Mouse (Mus musculus): Measurements from ENCODE around the gene Ficd.

The Ficd gene

DNA sequence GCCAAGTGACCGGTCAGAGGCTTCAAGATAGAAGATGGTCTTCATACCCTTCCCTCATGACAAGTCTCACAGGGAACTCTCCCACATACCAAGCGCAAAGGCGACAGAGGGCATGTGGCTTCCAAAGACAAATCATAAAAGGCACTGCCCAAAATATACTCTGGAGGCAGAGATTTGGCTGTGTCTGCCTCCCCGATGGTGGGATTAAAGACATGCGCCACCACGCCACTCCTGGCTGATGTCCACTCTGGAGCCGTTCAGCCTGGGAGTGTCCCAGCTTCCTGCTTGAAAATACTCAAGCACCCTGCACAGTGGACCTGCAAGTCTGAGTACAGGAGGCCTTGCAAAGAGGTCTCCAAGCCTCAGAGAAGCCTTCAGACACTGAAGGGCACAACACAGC, 4.4 kb upstream of the Ficd start:
- DNase-seq: no peak

DNA sequence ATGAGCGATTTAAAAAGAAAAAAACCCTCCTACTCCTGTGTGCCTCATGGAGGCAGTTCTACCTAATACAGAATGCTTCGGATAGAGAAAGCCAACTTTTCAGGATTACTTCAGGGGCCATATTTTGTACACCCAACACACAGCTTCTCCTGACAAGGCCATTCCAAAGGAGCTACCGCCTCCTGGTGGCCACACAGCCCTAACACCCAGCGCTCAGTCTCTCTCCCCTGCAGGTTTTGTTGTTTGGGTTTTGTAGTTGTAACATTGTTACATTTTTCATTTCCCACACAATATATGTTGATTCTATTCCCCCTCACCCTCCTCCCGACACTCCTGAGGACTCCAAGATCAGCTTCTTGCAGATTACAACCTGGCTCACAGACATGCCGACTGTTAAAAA, 3.4 kb upstream of the Ficd start:
- DNase-seq: peak in 1 of 2 experiments; percentile 58

DNA sequence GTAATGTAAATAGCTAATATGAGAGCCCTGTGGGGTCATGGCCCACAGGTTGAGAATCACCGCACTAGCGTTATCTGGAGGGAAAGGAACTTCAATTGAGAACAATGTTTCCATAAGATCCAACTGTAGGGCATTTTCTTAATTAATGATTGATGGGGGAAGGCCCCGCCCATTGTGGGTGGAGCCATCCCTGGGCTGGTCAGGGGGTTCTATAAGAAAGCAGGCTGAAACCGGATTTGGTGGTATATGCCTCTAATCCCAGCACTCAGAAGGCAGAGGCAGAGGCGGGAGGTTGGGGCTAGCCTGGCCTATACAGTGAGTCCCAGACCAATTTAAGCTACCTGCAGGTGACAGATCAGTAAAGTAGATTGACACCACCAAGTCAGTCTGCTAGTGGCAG, 1.2 kb upstream of the Ficd start:
- no peak for DNase-seq

DNA sequence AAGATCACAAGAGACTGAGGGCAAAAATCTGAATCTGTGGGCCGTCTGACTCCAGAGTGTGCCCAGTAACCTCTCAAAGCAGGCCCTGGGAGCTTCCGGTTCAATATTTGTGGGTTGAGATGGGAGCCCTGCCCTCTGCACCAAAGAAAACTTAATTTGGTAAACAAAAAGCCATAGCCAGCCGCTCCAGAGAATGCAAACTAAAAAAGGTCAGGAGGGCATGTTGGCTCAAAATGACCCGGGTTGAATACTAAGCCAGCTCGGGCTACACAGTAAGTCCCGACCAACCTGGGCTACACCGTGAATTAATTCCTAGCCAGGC, 619 bp upstream of the Ficd start:
- no peak for DNase-seq

DNA sequence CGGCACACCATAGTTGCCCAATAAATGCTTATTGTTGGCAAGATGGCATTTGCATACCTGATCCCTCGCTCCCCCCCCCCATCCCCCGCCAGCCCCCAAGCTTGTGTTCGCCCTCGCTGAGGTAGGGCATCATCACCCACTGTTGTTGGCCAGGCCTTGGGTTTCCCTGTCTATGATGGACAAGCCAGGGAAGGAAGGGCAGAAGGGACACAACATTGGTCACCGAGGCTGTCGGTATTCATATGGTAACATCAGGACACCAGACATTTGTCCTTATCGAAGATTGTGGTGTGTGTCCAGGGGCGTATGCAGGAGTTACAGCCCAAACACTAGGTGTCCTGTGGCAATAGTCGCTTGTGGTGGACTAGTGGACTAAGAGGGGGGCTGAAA, 505 bp downstream of the Ficd start:
- DNase-seq: no peak

DNA sequence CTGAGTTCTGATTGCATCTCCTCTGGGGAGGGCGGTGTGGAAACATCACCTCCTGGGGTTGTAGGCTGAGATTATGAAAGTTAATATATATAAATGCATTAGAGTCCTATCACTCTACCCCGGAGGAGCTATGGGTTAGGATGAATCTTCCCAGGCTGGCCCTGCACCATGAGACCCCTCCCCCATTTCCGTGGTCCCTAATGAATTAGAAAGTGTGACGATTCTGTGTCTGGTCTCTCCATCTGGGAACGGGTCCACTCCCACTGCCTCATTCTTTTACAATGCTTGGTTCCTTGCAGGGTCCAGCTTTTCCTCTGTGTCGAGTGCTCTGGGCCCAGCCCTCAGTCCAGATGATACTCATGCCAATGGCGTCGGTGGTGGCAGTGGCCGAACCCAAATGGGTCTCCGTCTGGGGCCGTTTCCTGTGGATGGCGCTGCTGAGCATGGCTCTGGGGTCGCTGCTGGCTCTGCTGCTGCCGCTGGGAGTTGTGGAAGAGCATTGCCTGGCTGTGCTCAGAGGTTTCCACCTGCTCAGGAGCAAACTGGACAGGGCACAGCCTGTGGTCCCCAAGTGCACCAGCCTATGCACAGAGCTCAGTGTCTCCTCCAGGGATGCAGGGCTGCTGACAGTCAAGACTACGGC, 1.0 kb downstream of the Ficd start:
- peak in 1 of 2 experiments; percentile 29 for DNase-seq

DNA sequence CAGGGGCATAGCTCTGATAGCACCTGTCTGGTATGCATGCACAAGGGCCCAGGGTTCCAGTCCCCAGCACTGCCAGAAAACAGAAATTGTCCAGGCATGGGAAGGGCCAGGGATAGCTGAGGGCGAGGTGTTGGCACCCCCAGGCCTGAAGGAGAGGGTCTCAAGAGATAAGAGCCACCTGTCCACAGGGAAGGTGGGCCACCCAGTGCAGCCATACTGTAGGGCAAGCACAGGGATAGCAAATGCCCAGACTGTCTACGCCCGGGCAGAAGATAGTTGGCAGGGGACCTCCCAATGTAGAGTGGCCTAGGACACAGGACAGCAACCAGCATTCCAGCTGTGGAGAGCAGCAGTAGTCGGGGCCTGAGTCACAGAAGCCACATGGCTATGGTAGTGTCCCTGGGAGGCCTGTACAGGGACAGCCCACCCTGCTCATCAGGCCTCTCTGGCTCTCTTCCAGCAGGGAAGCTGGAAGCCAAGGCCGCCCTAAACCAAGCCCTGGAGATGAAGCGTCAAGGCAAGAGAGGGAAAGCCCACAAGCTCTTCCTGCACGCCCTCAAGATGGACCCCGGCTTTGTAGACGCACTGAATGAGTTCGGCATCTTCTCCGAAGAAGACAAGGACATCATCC, 2.1 kb downstream of the Ficd start:
- DNase-seq: no peak

DNA sequence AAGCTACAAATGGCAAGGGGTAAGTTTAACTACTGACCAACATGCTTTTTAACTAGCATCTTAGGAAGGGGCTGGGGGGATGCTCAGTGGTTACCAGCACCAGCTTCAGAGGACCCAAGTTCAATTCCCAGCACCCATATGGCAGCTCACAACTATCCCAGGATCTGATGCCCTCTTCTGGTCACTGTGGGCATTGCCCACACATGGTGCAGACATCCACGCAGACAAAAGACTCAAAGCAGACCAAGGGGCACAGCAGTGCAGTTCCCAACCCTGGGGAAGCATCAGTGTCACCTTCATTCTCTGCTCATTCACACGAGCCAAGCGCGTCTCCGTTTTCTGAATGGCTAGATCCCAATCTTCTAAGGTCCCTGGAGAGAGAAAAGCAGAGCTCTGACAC, 12.0 kb downstream of the Ficd start:
- no peak for DNase-seq

DNA sequence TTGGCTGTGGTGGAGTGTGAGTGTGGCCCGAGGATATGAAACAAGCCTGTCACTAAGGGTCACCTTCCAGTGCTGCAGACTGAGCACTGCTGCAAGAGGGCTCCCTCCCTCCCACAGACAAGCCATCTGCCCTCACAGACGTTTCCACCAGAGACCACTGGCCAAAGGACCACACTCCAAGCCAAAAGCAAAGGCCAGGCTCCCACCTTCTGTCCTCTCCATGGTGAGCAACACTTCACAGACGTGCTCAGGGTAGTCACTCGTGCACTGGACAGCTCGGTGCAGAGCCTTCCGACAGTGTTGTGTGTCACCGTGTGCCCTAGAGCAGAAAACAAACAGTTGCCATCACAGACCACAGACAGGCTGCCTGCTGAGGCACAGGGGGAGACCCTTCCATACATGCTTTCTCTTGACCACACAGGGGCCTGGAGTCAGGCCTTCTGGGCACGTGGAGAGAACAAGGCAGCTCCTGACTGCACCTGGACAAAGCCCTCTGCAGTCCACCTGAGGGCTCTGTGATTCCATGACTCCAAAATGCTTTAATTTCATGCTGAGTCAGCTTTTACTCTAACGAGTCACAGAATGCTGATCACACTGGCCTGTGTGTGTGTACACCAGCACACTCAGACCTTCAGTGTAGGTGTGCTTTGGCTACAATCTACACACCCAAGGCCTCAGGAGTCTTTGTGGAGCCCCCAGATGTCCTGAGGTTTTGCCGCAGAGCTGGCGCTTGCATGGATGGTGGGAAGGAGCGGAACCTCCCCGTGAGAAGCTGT, 13.1 kb downstream of the Ficd start:
- no peak for DNase-seq

DNA sequence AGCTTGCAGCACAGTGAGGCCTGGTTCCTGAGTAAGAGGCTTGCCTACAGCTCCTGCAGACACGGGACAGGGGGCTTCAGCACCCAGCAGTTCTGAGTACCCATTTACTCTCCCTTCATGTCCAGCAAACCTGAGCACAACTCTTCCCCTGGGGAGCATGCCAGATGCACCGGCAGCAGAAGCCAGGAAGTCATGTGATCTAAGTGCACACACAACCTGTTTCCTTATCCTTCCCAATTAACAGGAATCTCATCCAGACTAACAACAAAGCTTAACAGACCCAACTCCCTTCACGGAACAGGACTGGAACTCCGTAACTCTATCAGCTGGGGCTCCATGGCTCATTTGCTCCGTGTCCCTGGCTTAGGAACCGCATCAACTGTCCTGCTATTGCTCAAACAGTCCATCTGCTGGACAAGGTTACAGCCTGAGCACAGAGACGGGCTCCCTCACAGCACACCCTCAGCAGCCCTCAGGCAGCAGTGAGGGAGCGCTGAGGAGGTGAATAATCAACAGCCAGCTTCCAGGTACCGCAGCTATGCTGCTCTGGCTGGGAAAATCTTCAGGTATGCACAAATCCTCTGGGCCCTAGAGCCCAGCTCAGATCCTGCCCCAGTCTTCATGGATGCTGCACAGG, 16.0 kb downstream of the Ficd start:
- no peak for DNase-seq

DNA sequence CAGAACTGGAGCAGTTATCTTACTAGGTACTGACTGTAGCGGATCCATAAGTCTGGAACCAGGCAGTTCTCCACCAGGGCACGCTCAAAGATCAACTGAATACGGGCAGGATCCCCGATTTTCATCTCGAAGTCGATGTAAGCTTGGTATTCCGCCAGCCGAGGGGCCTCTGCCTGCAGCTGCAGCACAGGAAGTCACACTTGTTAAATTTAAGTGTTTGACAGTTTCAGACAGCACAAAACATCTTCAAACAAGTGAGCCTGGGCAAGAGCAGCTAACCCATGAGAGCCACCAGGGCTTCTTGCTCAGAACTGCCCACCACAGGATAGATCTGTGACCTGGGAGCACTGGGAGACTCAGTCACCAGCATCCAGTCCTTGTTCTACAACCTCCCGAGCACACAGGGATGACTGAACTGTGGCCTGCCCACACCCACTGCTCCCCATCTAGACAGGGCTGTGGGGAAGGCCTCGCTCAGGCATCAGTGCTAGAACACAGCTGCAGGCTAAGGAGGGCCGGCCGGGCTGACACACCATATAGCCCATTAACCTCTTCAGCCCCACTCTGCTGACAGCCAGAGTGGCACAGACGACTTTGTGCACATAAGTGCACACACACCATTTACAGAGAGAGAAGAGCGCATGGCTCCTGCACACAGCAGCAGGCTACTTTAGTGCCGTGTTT, 19.9 kb downstream of the Ficd start:
- DNase-seq: peak in 1 of 2 experiments; percentile 66

DNA sequence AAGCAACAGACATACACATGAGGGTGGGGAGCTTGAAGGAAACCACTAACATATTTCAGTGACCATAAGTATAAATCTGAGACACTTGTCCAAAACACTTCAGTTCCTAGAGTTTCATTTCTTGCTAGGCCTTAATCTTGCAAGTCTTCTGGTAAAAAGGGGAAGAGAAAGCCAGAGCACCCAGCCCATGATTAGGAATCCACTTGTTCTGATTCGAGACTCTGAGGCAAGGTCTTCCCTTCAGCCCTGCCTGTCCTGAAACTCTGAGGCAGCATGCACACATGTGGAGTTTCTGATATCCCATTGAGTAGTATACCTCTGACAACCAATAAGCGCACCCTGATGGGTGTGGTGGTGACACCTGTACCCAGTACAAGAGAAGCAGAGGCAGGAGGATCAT, 26.0 kb downstream of the Ficd start:
- no peak for DNase-seq

DNA sequence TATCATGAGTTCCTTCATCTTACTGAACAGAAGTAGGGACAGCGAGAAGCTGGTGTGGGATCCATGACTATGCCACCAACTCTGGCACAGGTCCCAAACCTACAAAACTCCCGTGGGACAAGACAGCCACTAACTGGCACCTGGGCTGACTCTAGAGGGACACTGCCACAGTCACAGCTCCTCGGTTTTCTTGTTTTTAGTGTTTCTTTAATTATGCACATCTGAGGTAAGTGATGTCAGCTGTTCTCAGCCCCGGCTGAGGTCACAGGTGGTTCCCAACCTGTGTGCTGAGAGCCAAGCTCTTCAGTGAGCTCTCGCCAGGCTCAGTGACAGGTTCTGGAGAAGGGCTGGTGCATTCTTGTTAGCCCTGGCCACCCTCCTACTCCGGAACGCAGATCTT, 28.8 kb downstream of the Ficd start:
- no peak for DNase-seq

DNA sequence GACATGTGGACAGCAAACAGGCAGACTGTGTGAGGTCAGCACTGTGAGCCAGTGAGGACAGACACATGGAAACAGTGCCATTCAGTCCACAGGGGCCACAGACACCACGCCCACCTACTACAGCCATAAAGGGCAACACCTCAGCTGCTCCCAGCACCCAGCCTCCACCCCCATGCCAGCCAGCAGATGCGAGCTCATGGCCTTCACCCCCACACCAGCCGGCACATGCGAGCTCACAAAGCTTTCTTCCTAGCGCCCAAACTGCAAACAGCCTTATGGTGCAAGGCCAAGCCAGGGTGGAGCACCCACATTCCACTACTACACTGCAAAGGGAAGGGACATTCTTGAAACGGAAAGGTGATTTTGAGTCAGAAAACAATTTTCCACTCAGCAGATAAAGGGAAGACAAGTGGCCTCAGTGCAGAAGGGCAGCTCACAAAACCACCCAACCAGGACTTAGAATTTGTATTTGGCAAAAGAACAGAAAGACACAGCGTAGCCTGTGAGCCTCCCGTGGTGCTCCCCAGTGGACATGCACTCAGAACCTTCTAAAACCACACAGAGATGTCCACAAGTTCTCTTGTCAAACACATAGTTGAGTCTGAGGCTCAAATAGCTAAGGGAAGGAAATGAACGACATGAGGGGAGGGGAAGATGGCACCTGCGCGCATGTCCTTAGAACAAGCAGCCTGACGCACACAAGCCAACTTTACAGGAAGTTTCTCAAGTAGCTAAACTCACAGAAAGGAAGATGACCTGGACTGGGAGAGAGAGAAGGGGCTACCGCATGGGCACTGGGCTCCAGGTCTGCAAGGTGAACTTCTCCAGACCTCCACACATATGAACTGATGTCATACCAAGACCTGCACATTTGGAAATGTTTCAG, 30.3 kb downstream of the Ficd start:
- peak in 1 of 2 experiments; percentile 39 for DNase-seq

DNA sequence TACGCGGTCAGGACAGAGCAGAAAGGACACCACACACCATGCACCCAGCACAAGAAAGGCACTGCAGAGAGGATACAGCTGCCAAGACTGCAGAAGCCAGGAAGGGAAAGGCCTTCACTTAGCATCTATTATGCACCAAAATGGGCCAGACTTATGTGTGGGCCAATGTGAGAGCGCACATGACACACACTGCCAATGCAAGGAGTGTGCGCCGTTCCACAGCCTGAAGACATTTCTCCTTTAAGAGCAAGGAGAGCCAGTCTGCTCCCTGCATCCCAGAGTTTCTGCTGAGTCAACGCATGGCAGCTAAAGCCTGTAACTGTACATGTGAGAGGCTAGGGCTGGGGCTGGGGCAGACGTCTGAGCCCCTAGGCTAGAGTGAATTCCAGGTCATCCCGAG, 33.2 kb downstream of the Ficd start:
- no peak for DNase-seq

DNA sequence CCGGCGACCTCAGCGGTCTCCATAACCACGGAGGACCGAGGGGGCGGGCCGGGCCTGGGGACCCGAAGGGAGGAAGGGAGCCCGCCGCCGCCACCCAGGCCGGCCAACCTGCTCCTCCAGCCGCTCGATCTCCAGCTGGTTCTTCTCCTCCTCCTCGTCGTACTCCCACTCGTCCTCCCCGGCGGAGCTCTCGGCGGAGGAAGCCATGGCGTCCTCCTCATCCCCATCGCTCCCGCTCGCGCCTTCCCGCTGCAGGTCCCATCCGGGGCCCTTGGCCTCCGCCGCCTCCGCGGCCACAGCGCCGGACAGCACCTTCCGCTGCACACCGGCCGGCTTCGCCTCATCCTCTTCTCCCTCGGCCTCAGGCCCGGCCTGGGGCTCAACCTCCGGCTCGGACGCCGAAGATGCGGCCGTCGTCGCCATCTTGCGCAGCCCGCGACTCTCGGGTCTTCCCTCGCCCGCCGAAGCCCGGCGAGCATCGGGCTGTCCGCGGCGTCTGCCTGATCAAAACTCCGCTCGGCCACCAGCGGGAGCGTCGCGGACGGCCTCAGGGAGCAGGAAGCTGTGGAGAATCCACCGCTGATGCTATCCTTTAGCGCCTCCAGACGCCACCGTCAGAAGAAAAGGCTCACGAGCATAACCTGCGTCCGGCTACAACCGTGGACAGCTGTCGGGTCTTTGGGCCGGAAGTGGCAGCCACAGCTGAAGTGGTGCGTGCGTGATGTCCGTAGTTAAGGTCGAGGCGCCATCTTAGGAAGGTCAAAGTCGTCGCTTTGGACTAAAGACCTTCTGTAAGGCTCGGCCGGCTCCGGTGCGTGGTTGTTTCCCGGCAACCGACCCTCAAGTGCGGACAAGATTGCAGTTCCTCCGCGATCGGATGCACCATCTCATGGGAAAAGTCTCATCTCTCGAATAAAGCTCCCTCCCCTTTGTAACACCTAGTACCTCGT, 35.9 kb downstream of the Ficd start:
- peak; percentile 90 to 91 for DNase-seq

DNA sequence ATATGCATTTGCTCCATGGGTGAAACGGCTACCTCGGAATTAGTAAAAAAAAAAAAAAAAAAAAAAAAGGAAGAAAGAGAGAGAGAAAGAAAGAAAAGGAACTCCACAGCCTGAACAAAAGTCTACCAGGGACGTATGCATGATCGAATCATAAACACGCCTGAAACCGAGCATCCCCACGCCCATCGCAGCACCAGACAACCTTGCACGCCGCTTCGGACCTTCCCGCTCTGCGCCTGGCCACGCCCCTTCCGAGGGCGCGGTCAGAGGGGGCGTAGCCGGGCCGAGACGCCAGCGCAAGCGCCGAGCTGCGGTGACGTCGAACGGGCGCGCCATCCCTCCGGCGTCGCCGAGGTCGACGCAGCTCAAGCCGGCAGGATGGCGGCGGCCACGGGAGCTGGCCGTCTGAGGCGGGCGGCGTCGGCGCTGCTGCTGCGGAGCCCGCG, 36.9 kb downstream of the Ficd start, which contains the start of the genes Sart3 and Iscu:
Gene Sart3 (minus strand): TSS at position 61 of the 446 bp plus-strand sequence.
Gene Iscu (plus strand): TSS at position 299 of the 446 bp plus-strand sequence.
- peak; percentile 96 to 97 for DNase-seq

DNA sequence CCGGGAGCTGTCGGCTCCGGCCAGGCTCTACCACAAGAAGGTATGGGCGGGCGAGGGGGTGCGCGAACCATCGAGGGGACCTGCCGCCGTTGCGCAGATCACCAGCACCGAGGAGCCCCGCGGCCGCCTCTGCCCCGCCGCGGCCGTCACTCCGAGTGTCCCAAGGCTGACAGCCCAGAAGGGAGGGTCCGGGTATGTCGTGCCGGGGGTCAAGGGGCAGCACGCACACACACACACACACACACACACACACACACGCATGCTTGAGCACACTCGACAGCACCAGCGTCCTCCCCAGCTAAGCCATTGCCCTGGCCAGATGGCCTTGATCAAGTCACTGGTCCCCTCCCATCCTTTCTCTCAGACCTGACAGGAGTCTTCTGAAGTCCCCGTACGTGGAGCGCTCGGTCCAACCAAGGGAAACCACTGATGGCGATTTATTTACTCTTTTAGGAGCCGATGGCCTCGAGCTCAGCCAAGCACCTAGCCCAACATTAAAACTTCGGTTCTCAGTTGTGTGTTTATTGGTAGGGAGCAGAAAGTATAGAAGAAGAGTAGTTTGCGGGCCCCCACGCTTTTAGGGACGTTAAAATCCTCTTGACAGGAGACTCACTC, 37.4 kb downstream of the Ficd start:
- no peak for DNase-seq

DNA sequence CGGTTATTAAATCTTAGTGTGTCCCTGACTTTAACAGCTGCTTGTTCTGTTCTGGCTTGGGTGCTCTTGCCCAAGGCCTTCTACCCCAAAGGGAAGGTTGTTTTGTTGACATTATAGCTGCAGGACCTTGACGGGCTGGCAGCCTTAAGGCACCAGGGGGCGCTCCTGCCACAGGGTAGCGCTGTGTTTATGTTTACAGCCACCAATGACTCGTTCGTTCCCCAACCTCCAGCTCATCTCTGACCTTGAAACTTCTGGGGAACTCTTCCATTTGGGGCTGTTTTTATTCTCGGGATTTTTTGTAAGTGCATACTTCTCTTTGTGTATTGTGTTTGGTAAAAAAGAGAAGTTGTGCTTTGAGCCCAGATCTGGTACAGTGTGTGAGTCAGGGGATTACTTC, 38.1 kb downstream of the Ficd start:
- peak; percentile 89 to 93 for DNase-seq

DNA sequence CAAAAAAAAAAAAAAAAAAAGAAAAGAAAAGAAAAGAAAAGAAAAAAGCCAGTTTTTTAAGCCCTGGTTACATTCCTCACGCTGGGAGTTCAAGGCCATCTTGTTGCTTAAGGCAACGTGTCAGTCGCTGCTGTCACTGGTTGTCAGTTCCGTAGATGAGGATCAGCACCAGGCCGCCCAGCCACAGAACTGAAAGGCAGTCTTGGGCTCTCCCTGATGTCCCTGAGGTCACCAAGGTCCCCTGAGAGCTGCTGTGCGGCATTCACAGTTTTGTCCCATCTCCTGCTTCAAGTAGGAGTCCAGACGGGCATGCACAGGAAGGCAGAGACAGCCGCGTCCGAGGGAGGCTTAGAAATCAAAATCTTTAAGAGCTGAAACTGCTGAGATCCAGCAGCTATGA, 40.0 kb downstream of the Ficd start:
- DNase-seq: no peak

All from lung, postnatal 4 days (tissue).